Mouse (Mus musculus) kidney, adult 2 months (tissue): ENCODE results near the gene Lamc1.

ENCODE experiments used
- CTCF ChIP-seq: fragments of 200-500 bp; conservative IDR thresholded peaks from 2 replicates; pipeline ENCODE4 v1.5.1; 2011; ENCODE audit warnings: low read depth, mild to moderate bottlenecking, control low read depth, low read length, moderate library complexity, mixed read lengths; ENCODE audit not compliant: insufficient read depth, insufficient read length
- POLR2A ChIP-seq: fragments of 200-500 bp; IDR thresholded peaks from one replicate; pipeline ENCODE4 v1.6.1; 2011; ENCODE audit warnings: low read depth, low read length, control low read depth

DNA sequence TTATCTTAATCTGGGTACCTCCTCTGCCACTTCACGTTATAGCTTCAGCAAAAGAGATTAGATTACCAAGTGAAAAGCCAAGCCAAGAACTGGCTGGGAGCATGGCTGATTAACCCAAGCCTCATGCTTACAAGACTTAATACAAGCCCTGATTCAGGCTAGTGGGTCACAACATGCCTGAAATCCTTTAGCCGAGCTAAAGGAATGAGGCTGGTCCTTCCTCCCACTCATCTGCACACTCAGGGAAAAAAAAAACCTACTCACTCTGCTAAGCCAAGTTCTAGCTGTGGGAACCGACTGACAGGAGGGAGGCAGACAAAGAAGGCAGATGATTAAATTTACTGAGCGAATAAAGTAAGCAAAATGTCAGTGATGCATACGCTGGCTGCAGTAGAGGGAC, 65.7 kb downstream of the Lamc1 start:
- no peak for TF ChIP-seq POLR2A
- TF ChIP-seq CTCF, result no peak
